Mouse (Mus musculus) MEL (cell line): ENCODE measurements around the gene Pde8b. TPM values are rescaled to one million over a fixed set of nuclear protein-coding genes. Genes with fewer than 3 reads are reported as not detected.

Source experiments
- DNase-seq: peaks from one replicate; pipeline ENCODE4 v3.0.0; 2011; ENCODE audit warnings: low read depth, low spot score
- H3K27ac ChIP-seq: 2 replicates; pipeline ENCODE4 v1.5.1; 2012; ENCODE audit warnings: low read depth, mild to moderate bottlenecking, control low read depth, low read length, moderate library complexity; ENCODE audit not compliant: control insufficient read depth
- H3K27me3 ChIP-seq, 2 experiments: fragments of 150-350 bp in 1 of 2; sonication (generic) in 1 of 2; 2 replicates each; pipeline ENCODE4 v1.6.1; 2012; ENCODE audit warnings: low read length in 2 of 2, mild to moderate bottlenecking in 2 of 2, improper control_type of control experiment in 1 of 2, moderate library complexity in 1 of 2; ENCODE audit not compliant: insufficient read depth in 2 of 2, control insufficient read depth in 1 of 2
- H3K36me3 ChIP-seq, 2 experiments: 2 replicates each; pipeline ENCODE4 v1.6.1; 2012 to 2014; ENCODE audit warnings: low read length in 2 of 2, improper control_type of control experiment in 1 of 2, inconsistent platforms in 1 of 2, mild to moderate bottlenecking in 1 of 2; ENCODE audit not compliant: insufficient read depth in 2 of 2, control insufficient read depth in 1 of 2
- H3K4me1 ChIP-seq, 2 experiments: fragments of 150-350 bp in 1 of 2; sonication (generic) in 1 of 2; 2 replicates each; pipeline ENCODE4 v1.6.1; 2012; ENCODE audit warnings: low read length in 2 of 2, improper control_type of control experiment in 1 of 2, mild to moderate bottlenecking in 1 of 2; ENCODE audit not compliant: insufficient read depth in 2 of 2, control insufficient read depth in 1 of 2
- H3K4me3 ChIP-seq, 2 experiments: fragments of 150-350 bp in 1 of 2; sonication (generic) in 1 of 2; 2 replicates each; pipeline ENCODE4 v1.5.1; 2012; ENCODE audit warnings: low read depth in 2 of 2, low read length in 2 of 2, mild to moderate bottlenecking in 2 of 2, moderate library complexity in 2 of 2, control low read depth in 1 of 2, improper control_type of control experiment in 1 of 2; ENCODE audit not compliant: control insufficient read depth in 1 of 2, insufficient read depth in 1 of 2
- H3K79me2 ChIP-seq: 2 replicates; pipeline ENCODE4 v1.6.1; 2012; ENCODE audit warnings: mild to moderate bottlenecking, low read length, moderate library complexity; ENCODE audit not compliant: control insufficient read depth, poor library complexity, insufficient read depth
- H3K9ac ChIP-seq: 2 replicates; pipeline ENCODE4 v1.6.1; 2012; ENCODE audit warnings: low read depth, mild to moderate bottlenecking, control low read depth, low read length, moderate library complexity; ENCODE audit not compliant: control insufficient read depth, poor library complexity, severe bottlenecking
- H3K9me3 ChIP-seq: fragments of 150-350 bp; sonication (generic); replicated peaks from 2 replicates; pipeline ENCODE4 v1.6.1; 2012; ENCODE audit warnings: mild to moderate bottlenecking, low read length, improper control_type of control experiment, moderate library complexity; ENCODE audit not compliant: insufficient read depth
- BHLHE40 ChIP-seq: IDR thresholded peaks from 2 replicates; pipeline ENCODE4 v1.6.1; 2012; ENCODE audit warnings: low read depth, mild to moderate bottlenecking, inconsistent platforms, low read length, improper control_type of control experiment, borderline replicate concordance
- CHD1 ChIP-seq: IDR thresholded peaks from 2 replicates; pipeline ENCODE4 v1.6.1; 2012; ENCODE audit warnings: low read depth, mild to moderate bottlenecking, inconsistent platforms, low read length, improper control_type of control experiment
- CTCF ChIP-seq, 3 experiments: IDR thresholded peaks in 2 of 3; conservative IDR thresholded peaks in 1 of 3; 2 replicates each; pipeline ENCODE4 v1.5.1; 2011 to 2012; ENCODE audit warnings: low read length in 3 of 3, low read depth in 2 of 3, mild to moderate bottlenecking in 2 of 3, improper control_type of control experiment in 1 of 3, inconsistent platforms in 1 of 3, mixed read lengths in 1 of 3, moderate library complexity in 1 of 3; ENCODE audit not compliant: control insufficient read depth in 1 of 3, insufficient read depth in 1 of 3, poor library complexity in 1 of 3, severe bottlenecking in 1 of 3
- E2F4 ChIP-seq: IDR thresholded peaks from 2 replicates; pipeline ENCODE4 v1.6.1; 2011; ENCODE audit warnings: low read depth, low read length, improper control_type of control experiment, borderline replicate concordance
- ETS1 ChIP-seq: IDR thresholded peaks from 2 replicates; pipeline ENCODE4 v1.6.1; 2012; ENCODE audit warnings: low read depth, mild to moderate bottlenecking, inconsistent platforms, low read length, improper control_type of control experiment, moderate library complexity
- GABPA ChIP-seq: IDR thresholded peaks from 2 replicates; pipeline ENCODE4 v1.6.1; 2012; ENCODE audit warnings: low read depth, mild to moderate bottlenecking, inconsistent platforms, low read length, improper control_type of control experiment, moderate library complexity
- GATA1 ChIP-seq: IDR thresholded peaks from 2 replicates; pipeline ENCODE4 v1.6.1; 2011; ENCODE audit warnings: low read depth, low read length, improper control_type of control experiment
- HCFC1 ChIP-seq: IDR thresholded peaks from 2 replicates; pipeline ENCODE4 v1.6.1; 2012; ENCODE audit warnings: low read depth, mild to moderate bottlenecking, inconsistent platforms, low read length, improper control_type of control experiment, moderate library complexity
- MAFK ChIP-seq: IDR thresholded peaks from 2 replicates; pipeline ENCODE4 v1.6.1; 2011; ENCODE audit warnings: low read depth, mild to moderate bottlenecking, low read length, improper control_type of control experiment, borderline replicate concordance
- MAX ChIP-seq: IDR thresholded peaks from 2 replicates; pipeline ENCODE4 v1.6.1; 2011; ENCODE audit warnings: low read length, improper control_type of control experiment
- MEF2A ChIP-seq: IDR thresholded peaks from 2 replicates; pipeline ENCODE4 v1.6.1; 2014; ENCODE audit warnings: low read depth, mild to moderate bottlenecking, inconsistent platforms, low read length, improper control_type of control experiment; ENCODE audit not compliant: poor library complexity, insufficient replicate concordance, severe bottlenecking; ENCODE audit errors: extremely low read depth
- MXI1 ChIP-seq: IDR thresholded peaks from 2 replicates; pipeline ENCODE4 v1.6.1; 2011; ENCODE audit warnings: mild to moderate bottlenecking, low read depth, low read length, improper control_type of control experiment
- MYB ChIP-seq: IDR thresholded peaks from 2 replicates; pipeline ENCODE4 v1.6.1; 2011; ENCODE audit warnings: mild to moderate bottlenecking, low read depth, low read length, improper control_type of control experiment
- NRF1 ChIP-seq: IDR thresholded peaks from 2 replicates; pipeline ENCODE4 v1.6.1; 2014; ENCODE audit warnings: low read depth, mild to moderate bottlenecking, inconsistent platforms, low read length, improper control_type of control experiment, moderate library complexity; ENCODE audit not compliant: poor library complexity, insufficient read depth, severe bottlenecking
- POLR2A ChIP-seq, 2 experiments: IDR thresholded peaks; 2 replicates each; pipeline ENCODE4 v1.6.1; 2011 to 2012; ENCODE audit warnings: low read length in 2 of 2, mild to moderate bottlenecking in 2 of 2, control low read depth in 1 of 2, improper control_type of control experiment in 1 of 2, low read depth in 1 of 2, moderate library complexity in 1 of 2; ENCODE audit not compliant: control insufficient read depth in 1 of 2, insufficient read depth in 1 of 2, poor library complexity in 1 of 2
- RAD21 ChIP-seq: IDR thresholded peaks from 2 replicates; pipeline ENCODE4 v1.6.1; 2011; ENCODE audit warnings: mild to moderate bottlenecking, low read depth, low read length, improper control_type of control experiment
- RCOR1 ChIP-seq: IDR thresholded peaks from 2 replicates; pipeline ENCODE4 v1.6.1; 2012; ENCODE audit warnings: low read depth, mild to moderate bottlenecking, inconsistent platforms, low read length, improper control_type of control experiment
- SIN3A ChIP-seq: IDR thresholded peaks from 2 replicates; pipeline ENCODE4 v1.6.1; 2012; ENCODE audit warnings: low read length, improper control_type of control experiment, inconsistent platforms
- SMC3 ChIP-seq: IDR thresholded peaks from 2 replicates; pipeline ENCODE4 v1.6.1; 2011; ENCODE audit warnings: low read depth, low read length, improper control_type of control experiment
- TAL1 ChIP-seq: IDR thresholded peaks from 2 replicates; pipeline ENCODE4 v1.6.1; 2012; ENCODE audit warnings: mild to moderate bottlenecking, inconsistent platforms, low read length, moderate library complexity, mixed read lengths
- TCF12 ChIP-seq: IDR thresholded peaks from 2 replicates; pipeline ENCODE4 v1.6.1; 2014; ENCODE audit warnings: low read depth, mild to moderate bottlenecking, inconsistent platforms, low read length, improper control_type of control experiment, moderate library complexity
- USF1 ChIP-seq: IDR thresholded peaks from 2 replicates; pipeline ENCODE4 v1.6.1; 2014; ENCODE audit warnings: low read depth, mild to moderate bottlenecking, inconsistent platforms, low read length, improper control_type of control experiment, moderate library complexity
- ZKSCAN1 ChIP-seq: IDR thresholded peaks from 2 replicates; pipeline ENCODE4 v1.6.1; 2012; ENCODE audit warnings: low read depth, mild to moderate bottlenecking, inconsistent platforms, low read length, improper control_type of control experiment, moderate library complexity
- ZNF384 ChIP-seq: IDR thresholded peaks from 2 replicates; pipeline ENCODE4 v1.6.1; 2012; ENCODE audit warnings: low read depth, mild to moderate bottlenecking, inconsistent platforms, low read length, improper control_type of control experiment
- polyA plus RNA-seq, 2 experiments: library from polyadenylated mRNA; stranded (reverse) in 1 of 2; unstranded in 1 of 2; fragments of >175 nt in 1 of 2; fragments of >200 nt in 1 of 2; gene quantifications; 2 replicates each; pipeline versions ENCODE4 v1.2.1 to v1.2.4; 2012; ENCODE audit warnings: low replicate concordance in 2 of 2, low read depth in 1 of 2; ENCODE audit not compliant: insufficient read length in 2 of 2, insufficient read depth in 1 of 2, missing spikeins in 1 of 2
- total RNA-seq: library from RNA; depleted of rRNA; stranded (reverse); fragments of 300-350 nt; gene quantifications from 2 replicates; pipeline ENCODE4 v1.2.3, GENCODE M21; 2012

The Pde8b gene
- total and polyA plus RNA-seq, 3 experiments, result 0.04 to 0.40 TPM; not detected in 1

GRCm38 (mm10) chr13:95187153-95187665 is 62.9 kb downstream of the Pde8b start:
- no peaks in the 10 kb centered on the region for H3K9me3 ChIP-seq
- H3K4me1 ChIP-seq, result no peaks in the 10 kb centered on the region
- no peak overlapping the region for H3K27ac ChIP-seq
- H3K36me3 ChIP-seq, result no peaks in the 10 kb centered on the region
- DNase-seq, result no peak
- TF ChIP-seq MAFK (peak; percentile 88), ETS1 (no peak), GATA1 (no peak), TCF12 (no peak), TAL1 (no peak), GABPA (no peak), MEF2A (no peak), POLR2A (IDR thresholded peaks at IDR 0.05; ENCODE audit: control insufficient read depth in 1 of 2, insufficient read depth in 1 of 2, low read depth in 1 of 2, low read length in 2 of 2, poor library complexity in 1 of 2) (no peak)
- TF ChIP-seq, all 39 proteins: peak for 1
- no peak overlapping the region for H3K9ac ChIP-seq
- no peaks in the 10 kb centered on the region for H3K27me3 ChIP-seq
- H3K79me2 ChIP-seq, result no peaks in the 10 kb centered on the region
- no peak overlapping the region for H3K4me3 ChIP-seq

DNA sequence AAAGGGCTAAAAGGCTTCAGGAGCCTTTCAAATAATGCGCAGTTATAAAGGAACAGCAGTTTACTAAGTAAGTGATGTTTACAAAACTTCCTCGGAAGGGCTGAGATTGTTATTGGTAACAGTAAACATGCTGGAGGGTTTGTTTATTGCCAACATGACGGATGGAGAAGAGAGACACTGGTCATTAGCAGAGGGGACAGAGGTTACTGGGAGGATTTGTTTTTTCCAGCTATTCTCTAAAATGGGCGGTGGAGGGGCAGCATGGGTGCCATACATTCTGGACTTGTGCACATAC is 63.4 kb downstream of the Pde8b start:
- no peak for TF ChIP-seq BHLHE40
- TF ChIP-seq E2F4, result no peak
- no peak for TF ChIP-seq TCF12
- no peak for TF ChIP-seq MAX
- no peak for TF ChIP-seq CHD1
- no peak for TF ChIP-seq RAD21
- TF ChIP-seq TAL1, result no peak
- TF ChIP-seq SMC3, result no peak
- TF ChIP-seq MXI1, result no peak
- TF ChIP-seq ZKSCAN1, result no peak
- no peak for TF ChIP-seq CTCF (IDR thresholded peaks at IDR 0.05 in 2 of 3, conservative IDR thresholded peaks at IDR 0.05 in 1 of 3; ENCODE audit: control insufficient read depth in 1 of 3, insufficient read depth in 1 of 3, low read depth in 2 of 3, low read length in 3 of 3, poor library complexity in 1 of 3, severe bottlenecking in 1 of 3)
- TF ChIP-seq MYB, result no peak
- no peak for TF ChIP-seq HCFC1
- TF ChIP-seq RCOR1, result no peak
- no peak for TF ChIP-seq NRF1
- TF ChIP-seq MEF2A, result no peak
- TF ChIP-seq SIN3A, result no peak
- TF ChIP-seq USF1, result no peak
- no peak for TF ChIP-seq MAFK
- TF ChIP-seq ZNF384, result no peak
- DNase-seq, result no peak
- no peak overlapping the region for H3K9ac ChIP-seq
- H3K9me3 ChIP-seq, result no peaks in the 10 kb centered on the region
- no peak overlapping the region for H3K27ac ChIP-seq
- H3K4me3 ChIP-seq, result no peak overlapping the region
- H3K4me1 ChIP-seq, result no peaks in the 10 kb centered on the region
- no peaks in the 10 kb centered on the region for H3K27me3 ChIP-seq
- no peaks in the 10 kb centered on the region for H3K36me3 ChIP-seq
- H3K79me2 ChIP-seq, result no peaks in the 10 kb centered on the region
